Mouse (Mus musculus) liver, embryonic 14.5 days (tissue): ENCODE data around the gene Samd8. TPM values are rescaled to one million over a fixed set of nuclear protein-coding genes. Genes with fewer than 3 reads are reported as not detected.

Source experiments
- ATAC-seq: fragments of 200-750 bp; cut with Nextera tagmentation; 2 replicates; pipeline ENCODE4 v1.8.0; 2017; ENCODE audit warnings: moderate number of reproducible peaks, mild to moderate bottlenecking, moderate library complexity; ENCODE audit not compliant: insufficient read depth
- DNase-seq, 3 experiments: peaks; one replicate each; pipeline ENCODE4 v3.0.0-alpha.2; 2012 to 2013; ENCODE audit warnings: low read depth in 3 of 3, low spot score in 3 of 3
- H3K27ac ChIP-seq: fragments of 300-500 bp; sonication (generic); 2 replicates; pipeline ENCODE4 v1.5.1; 2014; ENCODE audit warnings: moderate library complexity, mild to moderate bottlenecking, control low read depth, inconsistent platforms
- H3K27me3 ChIP-seq: fragments of 300-500 bp; sonication (generic); 2 replicates; pipeline ENCODE4 v1.6.1; 2014; ENCODE audit warnings: mild to moderate bottlenecking, low read length, moderate library complexity; ENCODE audit not compliant: control insufficient read depth, insufficient read depth
- H3K36me3 ChIP-seq: fragments of 300-500 bp; sonication (generic); replicated peaks from 2 replicates; pipeline ENCODE4 v1.6.1; 2014; ENCODE audit warnings: low read depth; ENCODE audit not compliant: control insufficient read depth, insufficient read depth
- H3K4me1 ChIP-seq, 2 experiments: fragments of 200-500 bp in 1 of 2; fragments of 300-500 bp in 1 of 2; sonication (generic) in 1 of 2; replicated peaks; 2 replicates each; pipeline ENCODE4 v1.6.1; 2012 to 2014; ENCODE audit warnings: antibody characterized with exemption in 1 of 2, inconsistent platforms in 1 of 2, low read length in 1 of 2; ENCODE audit not compliant: control insufficient read depth in 2 of 2, insufficient read depth in 2 of 2
- H3K4me2 ChIP-seq: fragments of 300-500 bp; sonication (generic); 2 replicates; pipeline ENCODE4 v1.6.1; 2014; ENCODE audit warnings: low read depth, mild to moderate bottlenecking, control low read depth, moderate library complexity
- H3K4me3 ChIP-seq, 2 experiments: fragments of 200-500 bp in 1 of 2; fragments of 300-500 bp in 1 of 2; sonication (generic) in 1 of 2; 2 replicates each; pipeline ENCODE4 v1.5.1; 2012 to 2014; ENCODE audit warnings: low read depth in 2 of 2, low read length in 2 of 2, mild to moderate bottlenecking in 2 of 2, control low read depth in 1 of 2, inconsistent platforms in 1 of 2, moderate library complexity in 1 of 2; ENCODE audit not compliant: insufficient read depth in 1 of 2
- H3K9ac ChIP-seq: fragments of 300-500 bp; sonication (generic); replicated peaks from 2 replicates; pipeline ENCODE4 v1.6.1; 2014; ENCODE audit warnings: mild to moderate bottlenecking, control low read depth, moderate library complexity
- H3K9me3 ChIP-seq: fragments of 300-500 bp; sonication (generic); 2 replicates; pipeline ENCODE4 v1.6.1; 2016; ENCODE audit warnings: low read length, mixed read lengths; ENCODE audit not compliant: control insufficient read depth
- CTCF ChIP-seq: IDR thresholded peaks from 2 replicates; pipeline ENCODE4 v1.5.1; 2016; ENCODE audit warnings: antibody characterized with exemption, low read depth, control low read depth
- EP300 ChIP-seq: IDR thresholded peaks from 2 replicates; pipeline ENCODE4 v1.6.1; 2016; ENCODE audit warnings: antibody characterized with exemption, low read depth
- WGBS: fragments of 180-500 bp; shearing (Covaris S2); extraction: QIAGEN DNeasy Blood & Tissue Kit; methylation state at CpG from one replicate; pipeline ENCODE4 v1.1.7; 2014; ENCODE audit not compliant: insufficient replicate concordance; 5-methylcytosine and 5-hydroxymethylcytosine counted together
- polyA plus RNA-seq, 2 experiments: library from polyadenylated mRNA; depleted of rRNA in 1 of 2; stranded (reverse) in 1 of 2; unstranded in 1 of 2; fragments of >200 nt; fragmentation: Nextera tagmentation in 1 of 2; extraction: Ambion mirVana in 1 of 2; gene quantifications; 2 replicates each; pipeline versions ENCODE4 v1.2.1 to v1.2.3; 2012 to 2014

Gene Samd8
- polyA plus RNA-seq, 2 experiments, result 2.6 to 2.7 TPM

DNA sequence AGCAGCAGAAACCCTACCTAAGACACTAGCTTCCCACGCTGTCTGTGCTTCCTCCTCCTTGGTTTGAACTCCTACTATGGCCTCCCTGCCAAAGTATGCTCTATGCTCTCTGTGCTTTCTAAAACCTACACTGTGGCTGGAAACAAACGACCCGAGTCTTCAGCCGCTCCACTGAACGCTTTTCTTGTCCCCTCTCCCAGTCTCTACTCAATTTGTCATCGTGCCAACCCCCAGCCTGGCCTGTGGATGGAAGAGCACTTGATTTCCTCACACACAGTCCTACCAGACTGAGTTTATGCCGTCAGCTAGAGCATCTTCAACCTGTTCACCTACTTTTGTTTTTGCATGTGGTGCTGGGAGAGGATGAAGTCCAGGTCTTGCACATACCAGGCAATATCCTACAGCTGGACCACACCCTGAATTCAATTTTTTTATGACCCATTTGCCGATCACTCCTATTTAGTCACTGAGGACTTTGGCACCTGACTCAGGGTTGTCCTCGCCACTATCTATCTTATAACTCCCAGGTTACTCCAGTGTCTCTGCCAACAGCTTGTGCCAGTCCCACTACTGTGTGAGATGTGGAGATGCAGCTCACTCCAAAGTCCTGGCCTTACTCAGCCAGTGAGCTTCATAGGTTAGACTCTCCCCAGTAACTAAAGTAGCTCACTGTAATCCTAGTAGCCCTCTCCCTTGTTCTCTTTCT is 75.6 kb downstream of the Samd8 start:
- H3K27ac ChIP-seq, result no peak overlapping the region
- no peaks in the 10 kb centered on the region for H3K9me3 ChIP-seq
- H3K4me2 ChIP-seq, result no peak overlapping the region
- H3K9ac ChIP-seq, result no peak overlapping the region
- H3K27me3 ChIP-seq, result no peaks in the 10 kb centered on the region
- H3K36me3 ChIP-seq, result no peaks in the 10 kb centered on the region
- ATAC-seq (no peak), DNase-seq (no peak)
- H3K4me1 ChIP-seq, result peaks cover 34 to 49% of the 10 kb centered on the region in 2 experiments
- 71% methylated on average over 9 of the region's 9 CpGs for WGBS
- TF ChIP-seq CTCF (no peak), EP300 (no peak)
- H3K4me3 ChIP-seq, result no peak overlapping the region

DNA sequence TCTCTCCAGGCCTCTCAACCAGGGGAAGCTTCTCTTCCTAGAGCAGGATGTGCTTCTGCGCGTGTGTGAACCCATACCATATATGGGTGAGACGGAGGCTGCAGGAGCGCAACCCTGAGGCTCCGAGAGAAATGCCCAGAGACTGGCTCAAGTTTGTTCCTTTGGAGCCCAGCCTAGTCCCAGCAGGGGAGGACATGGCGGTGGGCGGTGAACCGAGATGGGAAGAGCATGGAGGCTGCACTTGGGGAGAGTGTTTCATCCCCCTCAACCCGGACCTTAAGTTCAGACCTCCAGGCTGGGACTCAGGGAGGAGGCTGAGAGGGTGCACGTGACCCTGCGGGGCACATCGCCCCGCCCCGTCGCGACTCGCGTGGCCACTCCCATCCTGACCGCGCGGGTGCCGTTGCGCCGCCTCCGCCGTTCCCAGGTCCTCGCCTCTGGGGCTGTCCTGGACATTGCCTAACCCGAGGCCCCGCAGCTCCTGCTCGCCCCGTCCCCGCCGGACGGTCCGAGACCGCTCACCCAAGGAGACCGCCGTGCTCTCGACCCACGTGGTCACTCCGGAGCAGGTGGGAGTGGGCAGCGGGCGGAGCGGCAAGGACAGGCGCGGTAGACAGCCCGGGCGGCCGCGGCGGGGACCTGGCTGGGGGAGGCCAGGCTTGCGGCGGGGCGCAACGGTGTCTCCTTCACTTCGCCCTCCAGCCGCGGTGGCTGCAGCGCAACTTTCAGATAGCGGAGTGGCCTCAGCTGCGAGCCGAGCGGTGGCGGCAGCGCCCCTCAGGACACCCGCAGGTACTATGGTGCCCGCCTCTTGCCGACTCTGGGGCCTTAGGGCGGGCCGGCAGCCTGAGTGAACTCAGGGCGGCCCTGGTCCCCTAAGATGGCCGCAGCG is 80.8 kb downstream of the Samd8 start:
- H3K4me1 ChIP-seq, result peaks cover 30 to 31% of the 10 kb centered on the region in 2 experiments
- peak overlapping the region; percentile 89 for H3K27ac ChIP-seq
- no peaks in the 10 kb centered on the region for H3K9me3 ChIP-seq
- H3K9ac ChIP-seq, result peak overlapping the region; percentile 94
- under 1% methylated on average over 71 of the region's 73 CpGs for WGBS
- peak overlapping the region; percentile 93 for H3K4me2 ChIP-seq
- H3K27me3 ChIP-seq, result no peaks in the 10 kb centered on the region
- DNase-seq (peak; percentile 84 to 85 (median 84)), ATAC-seq (peak; percentile 97)
- peaks cover 27% of the 10 kb centered on the region for H3K36me3 ChIP-seq
- H3K4me3 ChIP-seq, result peak overlapping the region; percentile 90 to 97
- no peak; the same call in 1 of the 2 replicates for TF ChIP-seq CTCF
- peak; percentile 84 for TF ChIP-seq EP300

DNA sequence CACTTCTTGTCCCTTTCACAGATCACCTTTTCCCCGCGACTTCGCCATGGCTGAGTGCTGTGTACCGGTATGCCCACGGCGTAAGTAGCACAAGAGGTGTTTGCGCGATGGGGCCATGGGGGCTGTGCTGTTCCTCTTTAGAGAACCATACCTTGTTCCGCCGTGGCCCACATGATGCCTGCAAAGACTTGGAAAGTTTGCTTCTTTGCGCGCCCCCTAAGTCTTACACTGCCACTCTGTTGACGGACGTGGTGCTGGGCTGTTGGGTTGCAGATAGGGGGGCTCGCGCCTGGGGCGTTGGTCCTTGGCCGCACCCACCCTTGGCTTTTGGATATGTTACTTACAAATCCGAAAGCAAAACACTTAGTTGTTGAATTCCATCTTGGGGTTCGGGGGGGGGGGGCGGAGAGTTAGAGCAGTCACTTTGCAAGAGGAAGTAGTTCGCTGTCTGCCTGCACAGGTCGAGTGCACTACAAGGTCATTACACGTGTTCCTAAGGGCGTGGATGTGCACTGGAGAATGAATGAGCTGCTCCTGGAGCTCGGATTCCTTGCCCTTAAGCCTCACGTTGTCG is 81.6 kb downstream of the Samd8 start:
- peak overlapping the region; percentile 89 for H3K27ac ChIP-seq
- peaks cover 28 to 30% of the 10 kb centered on the region in 2 experiments for H3K4me1 ChIP-seq
- H3K9me3 ChIP-seq, result no peaks in the 10 kb centered on the region
- TF ChIP-seq EP300 (no peak), CTCF (0 out of 2 replicates have a peak, but pooled peaks have one; percentile 18)
- peak overlapping the region; percentile 90 to 97 for H3K4me3 ChIP-seq
- peak overlapping the region; percentile 93 for H3K4me2 ChIP-seq
- no peaks in the 10 kb centered on the region for H3K27me3 ChIP-seq
- peaks cover 31% of the 10 kb centered on the region for H3K36me3 ChIP-seq
- ATAC-seq, result peak; percentile 1; the same call in 1 of the 2 replicates
- WGBS, result under 1% methylated on average over 28 of the region's 28 CpGs
- peak overlapping the region; percentile 94 for H3K9ac ChIP-seq
- peak in 1 of 3 experiments; percentile 40 for DNase-seq

DNA sequence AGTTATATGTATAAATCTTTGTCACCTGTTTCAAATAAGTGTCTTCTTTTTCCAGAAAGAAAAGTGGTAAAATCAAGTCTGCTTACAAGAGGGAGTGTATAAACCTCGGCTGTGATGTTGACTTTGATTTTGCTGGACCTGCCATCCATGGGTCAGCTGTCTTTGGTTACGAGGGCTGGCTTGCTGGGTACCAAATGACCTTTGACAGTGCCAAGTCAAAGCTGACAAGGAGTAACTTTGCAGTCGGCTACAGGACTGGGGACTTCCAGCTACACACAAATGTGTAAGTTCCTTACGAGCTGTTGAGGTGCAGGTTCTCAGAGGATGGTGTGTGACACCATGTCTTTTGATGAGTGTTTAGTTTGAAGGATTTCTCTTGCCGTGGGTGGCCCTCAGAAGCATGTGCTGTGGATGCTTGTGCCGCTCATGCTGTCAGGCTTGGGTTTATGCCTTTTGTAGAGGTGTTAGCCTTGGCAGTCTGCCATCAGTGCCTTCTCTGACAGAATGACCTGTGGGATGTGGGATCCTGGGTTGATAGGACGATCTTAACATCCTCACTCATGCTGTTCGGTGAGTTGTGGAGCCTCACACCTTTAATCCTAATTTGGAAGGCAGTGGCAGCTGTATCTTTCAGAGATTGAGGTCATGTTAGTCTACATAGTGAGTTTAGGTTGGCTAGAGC is 88.1 kb downstream of the Samd8 start:
- TF ChIP-seq EP300, result no peak
- TF ChIP-seq CTCF, result no peak
- 78% methylated on average over 8 of the region's 8 CpGs for WGBS
- no peaks in the 10 kb centered on the region for H3K9me3 ChIP-seq

More for the DNA sequence above, 88.1 kb downstream of the Samd8 start:
- no peaks in the 10 kb centered on the region for H3K27me3 ChIP-seq
- peaks cover 88% of the 10 kb centered on the region for H3K36me3 ChIP-seq
- no peak overlapping the region for H3K9ac ChIP-seq
- ATAC-seq (no peak), DNase-seq (no peak)
- H3K4me2 ChIP-seq, result no peak overlapping the region
- peaks cover 8% of the 10 kb centered on the region in 2 experiments for H3K4me1 ChIP-seq
- H3K27ac ChIP-seq, result no peak overlapping the region
- H3K4me3 ChIP-seq, result no peak overlapping the region
